Mouse (Mus musculus): ENCODE results near the gene Map3k20. TPM values are rescaled to one million over a fixed set of nuclear protein-coding genes. Genes with fewer than 3 reads are reported as not detected.

Map3k20 gene
- polyA plus RNA-seq, 1 experiment, result 2.9 TPM

- TF ChIP-seq GATA1 (IDR thresholded peaks at IDR 0.05; ENCODE audit: low read length), result no peak
Measured at GRCm38 (mm10) chr2:72375877-72376276, 90.4 kb downstream of the Map3k20 start.

- no peak for TF ChIP-seq GATA1 (IDR thresholded peaks at IDR 0.05; ENCODE audit: low read length)
Measured at GRCm38 (mm10) chr2:72376946-72377345, 91.5 kb downstream of the Map3k20 start.

GRCm38 (mm10) chr2:72379425-72379824 lies 94.0 kb downstream of the Map3k20 start:
- no peak for TF ChIP-seq GATA1 (IDR thresholded peaks at IDR 0.05; ENCODE audit: low read length)

- no peak for TF ChIP-seq GATA1 (IDR thresholded peaks at IDR 0.05; ENCODE audit: low read length)
Measured at GRCm38 (mm10) chr2:72382662-72383061, 97.2 kb downstream of the Map3k20 start.

- TF ChIP-seq GATA1 (IDR thresholded peaks at IDR 0.05; ENCODE audit: low read length), result no peak
Measured at GRCm38 (mm10) chr2:72383321-72383720, 97.9 kb downstream of the Map3k20 start.

GRCm38 (mm10) chr2:72389411-72389810 lies 104.0 kb downstream of the Map3k20 start:
- TF ChIP-seq GATA1 (IDR thresholded peaks at IDR 0.05; ENCODE audit: low read length), result no peak

GRCm38 (mm10) chr2:72389942-72390341 lies 104.5 kb downstream of the Map3k20 start:
- no peak for TF ChIP-seq GATA1 (IDR thresholded peaks at IDR 0.05; ENCODE audit: low read length)

GRCm38 (mm10) chr2:72390474-72390873 lies 105.0 kb downstream of the Map3k20 start:
- TF ChIP-seq GATA1 (IDR thresholded peaks at IDR 0.05; ENCODE audit: low read length), result no peak

GRCm38 (mm10) chr2:72391024-72391423 lies 105.6 kb downstream of the Map3k20 start:
- no peak for TF ChIP-seq GATA1 (IDR thresholded peaks at IDR 0.05; ENCODE audit: low read length)

- no peak for TF ChIP-seq GATA1 (IDR thresholded peaks at IDR 0.05; ENCODE audit: low read length)
Measured at GRCm38 (mm10) chr2:72391721-72392120, 106.3 kb downstream of the Map3k20 start.

GRCm38 (mm10) chr2:72392316-72392715 lies 106.9 kb downstream of the Map3k20 start:
- TF ChIP-seq GATA1 (IDR thresholded peaks at IDR 0.05; ENCODE audit: low read length), result no peak

GRCm38 (mm10) chr2:72396934-72397333 lies 111.5 kb downstream of the Map3k20 start:
- no peak for TF ChIP-seq GATA1 (IDR thresholded peaks at IDR 0.05; ENCODE audit: low read length)

GRCm38 (mm10) chr2:72398227-72398626 lies 112.8 kb downstream of the Map3k20 start:
- no peak for TF ChIP-seq GATA1 (IDR thresholded peaks at IDR 0.05; ENCODE audit: low read length)

- no peak for TF ChIP-seq GATA1 (IDR thresholded peaks at IDR 0.05; ENCODE audit: low read length)
Measured at GRCm38 (mm10) chr2:72399469-72400195, 114.2 kb downstream of the Map3k20 start.

- TF ChIP-seq GATA1 (IDR thresholded peaks at IDR 0.05; ENCODE audit: low read length), result no peak
Measured at GRCm38 (mm10) chr2:72401290-72401689, 115.9 kb downstream of the Map3k20 start.

GRCm38 (mm10) chr2:72405621-72406555 lies 120.5 kb downstream of the Map3k20 start:
- no peak for TF ChIP-seq GATA1 (IDR thresholded peaks at IDR 0.05; ENCODE audit: low read length)

Measured in G1E-ER4 (cell line).